Mouse (Mus musculus) 3T3-L1 (cell line): ENCODE data around the gene Prpf3.
"Not testable (repeated sequence)": the region's sequence is repeated elsewhere in the genome, so short reads cannot be mapped to it uniquely, and the experiment has no call there.

Experiments used
- DNase-seq: peaks from one replicate; pipeline ENCODE4 v3.0.0-alpha.2; 2015; ENCODE audit warnings: low read depth, low spot score

Prpf3 gene

DNA sequence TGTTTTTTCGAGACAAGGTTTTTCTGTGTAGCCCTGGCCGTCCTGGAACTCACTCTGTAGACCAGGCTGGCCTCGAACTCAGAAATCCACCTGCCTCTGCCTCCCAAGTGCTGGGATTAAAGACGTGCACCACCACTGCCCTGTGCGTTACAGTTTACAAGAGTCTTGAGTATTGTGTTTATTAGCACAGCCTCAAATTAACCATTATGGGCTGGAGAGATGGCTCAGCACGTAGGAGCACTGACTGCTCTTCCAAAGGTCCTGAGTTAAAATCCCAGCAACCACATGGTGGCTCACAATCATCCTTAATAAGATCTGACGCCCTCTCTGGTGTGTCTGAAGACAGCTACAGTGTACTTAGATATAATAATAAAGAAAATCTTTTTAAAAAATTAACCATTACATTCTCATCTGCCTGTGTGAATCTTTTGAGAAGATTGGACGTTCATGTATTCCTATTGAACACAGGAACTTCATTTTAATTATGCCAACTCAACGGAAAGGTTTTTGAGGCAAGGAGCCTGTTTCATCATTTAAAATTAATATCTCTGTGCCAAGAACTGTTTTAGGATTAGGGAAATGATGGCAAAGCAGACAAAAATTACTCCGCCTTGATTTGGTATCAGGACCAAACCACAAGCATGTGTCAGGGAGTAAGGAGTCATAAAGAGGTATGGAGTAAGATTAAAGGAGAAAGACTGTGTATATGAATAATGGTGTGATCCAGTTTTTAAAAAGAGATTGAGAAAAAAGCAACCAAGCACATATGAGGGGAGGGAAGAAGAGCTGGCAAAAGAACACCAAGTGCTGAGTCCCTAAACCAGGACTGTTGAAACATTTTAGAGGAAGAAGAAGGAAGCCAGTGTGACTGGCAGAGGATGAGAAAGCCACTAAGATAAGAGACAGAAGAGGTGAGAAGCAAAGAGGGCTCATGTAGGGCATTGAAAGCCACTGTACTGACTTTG lies 35.4 kb downstream of the Prpf3 start:
- peak; percentile 59 for DNase-seq

DNA sequence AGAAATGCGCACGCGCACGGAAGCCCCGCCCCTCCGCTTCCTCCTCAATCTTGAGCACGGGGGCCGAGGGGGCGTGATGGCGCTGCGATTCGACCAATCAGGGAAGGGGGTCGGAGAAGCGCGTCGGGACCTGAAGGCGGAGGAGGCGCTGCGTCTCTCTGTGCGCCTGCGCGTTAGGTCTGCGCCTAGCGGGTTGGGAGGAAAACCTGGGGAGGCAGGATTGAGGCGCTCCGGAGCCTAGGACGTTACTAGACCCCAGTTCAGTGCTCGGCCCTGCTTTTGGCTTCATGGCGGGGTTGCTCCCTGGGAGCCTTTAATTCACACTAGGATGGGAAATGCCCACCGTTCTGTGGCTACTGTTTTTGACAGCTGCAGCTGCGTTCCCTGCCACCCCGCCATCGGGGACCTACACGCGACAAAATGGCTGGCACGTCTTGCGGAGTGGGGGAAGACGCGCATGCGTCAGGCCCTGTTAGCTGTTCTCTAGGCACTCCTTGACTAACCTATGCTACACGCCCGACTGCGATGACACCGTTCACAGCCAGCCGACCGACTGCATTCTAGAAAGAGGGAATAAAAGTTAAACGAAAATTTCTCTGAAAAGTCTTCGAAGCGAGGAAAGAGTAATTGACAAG lies 36.2 kb downstream of the Prpf3 start:
- DNase-seq, result peak; percentile 100

DNA sequence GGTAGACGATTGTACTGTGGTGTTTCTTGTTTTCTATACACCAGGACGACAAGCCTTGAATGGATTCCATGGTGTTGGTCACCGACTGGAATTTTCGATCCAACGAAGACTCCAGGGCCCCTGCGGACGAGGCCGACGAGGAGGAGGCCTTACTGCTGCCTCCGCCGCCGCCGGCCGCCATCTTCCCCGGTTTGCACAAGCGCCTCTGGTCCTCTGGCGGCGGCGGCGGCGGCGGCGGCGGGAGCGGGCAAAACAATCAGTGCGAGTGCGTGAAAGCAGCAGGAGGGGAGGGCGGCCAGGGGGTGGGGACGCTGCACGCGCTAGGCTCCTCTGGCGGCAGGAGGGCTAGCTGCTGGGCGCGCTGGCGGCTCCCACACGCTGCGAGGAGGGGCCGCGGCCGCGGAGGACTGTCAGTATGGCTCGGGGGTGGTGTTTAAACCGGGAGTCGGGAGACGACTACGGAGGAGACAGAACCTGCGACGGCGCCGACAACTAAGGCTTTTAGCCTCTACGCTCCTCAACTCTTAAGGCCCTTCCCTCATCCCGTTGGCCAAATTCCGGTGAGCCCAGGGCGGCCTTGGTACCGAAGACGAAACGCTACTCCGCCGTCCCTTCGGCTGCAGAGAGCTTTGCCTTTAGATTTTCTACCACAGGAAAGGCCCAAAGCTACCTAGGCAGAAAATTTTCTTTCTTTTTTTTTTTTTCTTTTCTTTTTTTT lies 37.0 kb downstream of the Prpf3 start, which contains the start of gene Rprd2:
Rprd2 (minus strand) TSS at position 293 of the 718 bp plus-strand sequence.
- DNase-seq, result peak; percentile 81

DNA sequence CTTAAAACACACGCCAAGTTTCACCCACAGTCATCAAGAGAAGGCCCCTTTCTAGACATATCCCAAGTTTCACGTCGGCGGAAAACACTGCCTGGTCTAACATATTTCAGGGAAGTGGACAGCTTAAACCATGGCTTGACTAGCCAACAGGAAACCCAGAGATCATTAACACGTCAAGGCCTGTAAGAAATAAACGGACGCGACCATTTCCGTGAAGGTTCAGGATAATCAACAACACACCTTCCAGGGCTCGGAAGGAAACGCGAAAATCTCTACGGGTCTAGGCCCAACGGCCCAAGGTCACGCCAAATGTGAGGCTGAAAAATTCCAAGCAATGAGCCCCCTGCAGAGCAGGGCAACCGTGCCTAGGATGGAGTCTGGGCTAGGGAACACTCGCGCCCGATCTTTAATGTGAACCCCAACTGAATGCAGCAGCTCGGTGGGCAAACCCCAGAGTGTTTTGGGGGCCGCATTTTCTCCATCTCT lies 37.6 kb downstream of the Prpf3 start:
- DNase-seq, result peak; percentile 68

DNA sequence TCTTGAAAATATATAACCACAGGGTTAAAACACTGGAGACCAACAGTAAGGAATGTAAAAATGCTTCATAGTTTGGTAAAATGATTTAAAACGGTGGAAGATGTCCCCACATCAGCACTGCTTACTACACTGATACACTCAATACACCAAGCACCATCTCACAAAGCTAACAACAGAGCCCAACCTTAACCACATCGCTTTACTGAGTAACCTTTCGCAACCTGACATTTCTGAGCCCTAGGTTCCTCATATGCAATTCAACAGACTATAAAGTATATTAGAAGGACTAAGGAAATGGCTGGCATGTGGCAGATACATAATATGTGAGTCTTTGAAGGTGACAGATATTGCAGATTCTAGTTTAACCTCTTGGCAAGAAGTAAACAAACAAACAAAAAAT lies 39.0 kb downstream of the Prpf3 start:
- DNase-seq, result no peak

DNA sequence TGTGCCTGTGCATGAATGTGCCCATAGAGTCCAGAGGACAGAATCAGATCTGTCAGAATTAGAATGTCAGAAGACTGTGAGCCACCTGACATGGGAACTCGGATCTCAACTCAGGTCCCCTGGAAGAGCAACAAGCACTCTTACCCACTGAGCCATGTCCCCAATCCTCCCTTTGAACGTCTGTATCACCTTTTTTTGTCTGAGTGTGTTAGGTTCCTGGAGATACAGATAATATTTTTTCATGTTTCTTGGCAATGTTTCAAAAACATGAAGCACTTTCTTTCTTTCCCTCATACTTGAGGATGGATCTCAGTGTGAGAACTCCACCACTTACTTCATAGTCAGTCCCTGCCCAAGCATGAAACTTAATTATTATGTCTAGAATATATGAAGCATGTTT lies 47.3 kb downstream of the Prpf3 start:
- DNase-seq, result no peak

DNA sequence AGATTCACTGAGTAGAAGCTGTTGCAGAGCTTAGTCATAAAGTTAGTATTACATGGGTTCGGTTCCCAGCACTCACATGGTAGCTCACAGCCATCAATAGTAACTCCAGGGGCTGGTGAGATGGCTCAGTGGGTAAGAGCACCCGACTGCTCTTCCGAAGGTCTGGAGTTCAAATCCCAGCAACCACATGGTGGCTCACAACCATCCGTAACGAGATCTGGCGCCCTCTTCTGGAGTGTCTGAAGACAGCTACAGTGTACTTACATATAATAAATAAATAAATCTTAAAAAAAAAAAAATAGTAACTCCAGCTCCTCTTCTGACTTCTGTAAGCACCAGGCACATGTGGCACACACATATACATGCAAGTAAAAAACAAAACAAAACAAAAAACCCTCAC lies 48.1 kb downstream of the Prpf3 start:
- not testable (repeated sequence) for DNase-seq

DNA sequence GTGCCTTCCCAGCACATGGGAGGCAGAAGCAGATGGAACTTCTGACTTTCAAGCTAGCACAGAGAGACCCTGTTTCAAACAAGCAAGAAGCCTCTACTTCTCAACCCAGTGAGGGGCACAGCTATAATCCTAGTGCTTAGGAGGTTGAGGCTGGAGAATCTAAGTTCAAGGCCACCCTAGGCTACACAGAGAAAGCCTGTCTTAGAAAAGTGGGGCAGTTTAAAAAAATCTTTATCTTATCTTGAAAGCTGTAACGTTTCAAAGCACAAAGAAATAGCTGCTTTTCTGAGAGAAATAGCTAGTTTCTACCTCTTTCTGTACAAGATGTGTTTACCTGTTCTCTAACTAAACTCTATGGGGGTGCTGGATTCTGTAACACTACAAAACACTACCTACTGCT lies 49.0 kb downstream of the Prpf3 start:
- no peak for DNase-seq

DNA sequence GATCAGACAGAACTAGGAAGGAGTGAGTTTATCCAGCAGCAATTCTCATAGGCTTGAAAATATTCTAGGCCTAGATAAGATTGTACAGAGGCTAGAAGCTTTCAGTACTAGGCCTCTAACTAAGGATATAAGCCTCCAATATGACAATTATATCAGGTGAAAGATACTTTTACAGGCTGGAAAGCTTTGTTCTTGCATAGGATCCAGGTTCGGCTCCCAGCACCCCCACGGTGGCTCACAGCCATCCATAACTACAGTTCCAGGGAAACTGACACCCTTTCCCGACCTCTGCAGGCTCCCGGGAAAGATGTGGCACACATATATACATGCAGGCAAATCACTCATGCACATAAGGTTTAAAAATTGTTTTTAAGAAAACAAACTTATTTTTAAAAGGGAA lies 51.8 kb downstream of the Prpf3 start:
- no peak for DNase-seq

DNA sequence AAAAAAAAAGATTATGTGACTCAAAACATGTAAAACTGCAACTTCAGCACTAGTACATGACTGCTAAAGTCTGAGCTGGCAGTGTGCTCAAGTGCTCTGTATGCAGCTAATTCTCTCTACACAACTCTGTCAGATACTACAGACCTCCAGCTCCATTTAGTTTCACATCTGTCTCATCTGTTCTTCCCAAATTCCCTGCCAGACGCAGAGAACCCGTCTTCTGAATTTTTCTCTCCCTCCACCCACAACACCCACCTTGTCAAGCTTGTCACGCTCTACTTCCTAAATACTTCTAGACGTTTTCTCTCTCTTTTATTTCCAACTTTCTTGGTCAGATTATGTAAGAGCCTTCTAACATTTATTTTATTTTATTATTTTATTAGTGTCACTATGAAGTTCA lies 56.9 kb downstream of the Prpf3 start:
- no peak for DNase-seq

DNA sequence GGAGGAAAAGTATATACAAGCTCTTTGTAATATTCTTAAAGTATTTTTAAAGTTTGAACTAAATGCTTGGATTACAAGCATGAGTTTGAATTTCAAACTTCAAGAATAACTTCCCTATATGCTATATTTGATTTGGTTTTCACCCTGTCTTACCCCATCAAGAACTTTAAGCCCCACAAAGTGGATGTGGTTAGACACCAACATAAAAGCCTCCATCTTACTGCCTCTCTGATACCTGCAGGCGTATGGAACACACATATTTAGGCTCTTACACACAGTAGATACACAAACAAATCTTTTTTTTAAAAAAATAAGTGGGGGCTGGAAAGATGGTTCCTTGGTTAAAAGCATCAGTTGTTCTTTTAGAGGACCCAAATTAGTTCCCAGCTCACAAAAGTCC lies 61.4 kb downstream of the Prpf3 start:
- no peak for DNase-seq

DNA sequence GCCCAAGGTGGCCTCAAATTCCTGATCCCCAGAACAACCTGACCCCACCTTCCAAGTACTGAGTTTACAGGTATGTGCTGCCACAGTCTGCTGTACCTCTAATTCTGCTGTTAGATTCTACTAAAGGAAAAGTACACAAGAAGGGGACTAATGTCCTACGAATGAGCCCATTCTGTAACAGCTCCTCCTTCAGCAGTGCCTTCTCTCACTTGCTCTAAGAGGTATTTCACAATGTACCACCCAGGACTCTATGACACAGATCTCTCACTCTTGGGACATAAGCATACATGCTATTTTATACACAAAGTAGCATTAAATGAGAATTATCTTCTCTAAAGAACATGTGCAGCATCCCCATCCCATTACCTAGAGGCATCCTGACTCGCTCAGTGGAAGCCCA lies 62.0 kb downstream of the Prpf3 start:
- no peak for DNase-seq

DNA sequence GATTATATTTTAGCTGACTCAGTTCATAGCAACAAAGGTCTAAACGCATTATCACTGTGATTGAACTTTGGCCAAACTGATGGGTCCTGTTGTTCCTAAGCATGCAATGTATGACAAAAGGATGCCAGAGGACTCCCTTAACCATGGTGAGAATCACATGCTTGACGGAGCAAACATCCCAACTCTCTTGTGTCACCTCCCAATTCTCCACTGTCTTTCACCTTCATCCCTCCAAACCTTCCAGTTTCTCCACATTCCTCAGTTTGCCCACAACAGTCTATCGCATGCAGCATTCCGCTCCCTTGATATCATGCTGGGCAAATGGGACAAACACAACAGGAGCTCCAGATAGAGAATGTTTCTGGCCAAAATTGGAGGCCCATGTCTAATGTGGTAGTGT lies 70.2 kb downstream of the Prpf3 start:
- no peak for DNase-seq
